Mouse (Mus musculus) mouse embryonic stem cell (cell line): ENCODE measurements around the gene Itga4.

Experiments used
- in situ Hi-C, 2 experiments: fragments of 300-500 bp; cut with MboI; formaldehyde crosslinking; loops; 1 replicate in 1 of 2; 3 replicates in 1 of 2; pipeline ENCODE4 v1.14.3; 2019 to 2020; ENCODE audit warnings: low sequenced_read_pairs in 2 of 2, low pct_unique_long_range_greater_than_20kb in 1 of 2, mixed read lengths in 1 of 2; ENCODE audit not compliant: unreplicated experiment in 1 of 2

Gene Itga4

DNA sequence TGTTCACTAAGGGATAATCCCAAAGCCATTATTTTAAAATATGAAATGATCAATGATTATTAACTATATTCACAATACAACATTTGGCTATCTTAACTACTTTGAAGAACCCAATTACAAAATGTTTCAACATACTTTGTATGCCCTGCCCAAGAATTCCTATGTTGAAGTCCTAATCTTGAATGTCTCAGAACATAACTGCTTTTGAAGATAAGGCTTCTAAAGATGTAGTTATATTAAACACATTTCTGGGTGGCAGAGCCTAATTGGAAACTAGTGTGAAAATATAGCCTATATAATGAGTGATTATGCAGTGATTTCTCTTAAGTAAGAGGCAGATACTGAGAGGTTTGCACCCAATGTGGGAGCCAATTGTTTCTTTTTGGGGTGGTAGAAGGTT is 79.4 kb downstream of the Itga4 start:
- in situ Hi-C loops, result no loop called here

DNA sequence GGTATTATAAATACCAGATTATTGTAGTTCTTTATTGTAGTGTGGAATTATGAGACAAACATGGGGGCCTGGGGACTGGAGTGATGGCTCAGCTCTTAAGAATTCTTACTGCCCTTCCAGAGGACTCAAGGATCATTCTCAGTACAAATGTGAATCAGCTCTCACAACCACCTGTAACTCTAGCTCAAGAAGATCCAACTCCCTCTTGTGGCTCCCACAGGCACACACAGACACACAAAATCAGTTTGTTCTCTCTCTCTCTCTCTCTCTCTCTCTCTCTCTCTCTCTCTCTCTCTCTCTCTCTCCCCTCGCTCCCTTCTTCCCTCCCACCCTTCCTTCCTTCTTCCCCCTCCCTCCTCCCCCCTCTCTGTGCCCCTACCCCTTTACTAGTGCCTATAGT is 80.9 kb downstream of the Itga4 start:
- in situ Hi-C loops, result no loop called here

DNA sequence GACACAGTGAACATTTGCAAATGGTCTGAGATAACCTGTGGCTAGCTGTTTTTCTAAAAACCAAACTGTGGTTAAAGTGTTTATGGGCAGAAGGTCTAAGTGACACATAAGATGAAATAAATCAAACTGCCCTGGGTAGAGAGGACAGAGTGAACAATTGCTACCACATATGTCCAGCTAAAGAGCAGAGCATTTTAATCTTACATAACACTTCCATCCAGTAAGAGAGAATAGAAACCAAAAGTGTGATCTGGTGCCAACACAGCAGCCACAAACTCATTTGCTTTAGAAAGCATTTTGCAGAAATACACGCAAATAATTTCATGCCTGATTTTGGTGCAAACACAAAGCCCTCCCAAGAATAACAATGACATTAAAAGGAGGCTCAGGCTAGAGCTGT is 83.8 kb downstream of the Itga4 start:
- in situ Hi-C loops, result no loop called here

DNA sequence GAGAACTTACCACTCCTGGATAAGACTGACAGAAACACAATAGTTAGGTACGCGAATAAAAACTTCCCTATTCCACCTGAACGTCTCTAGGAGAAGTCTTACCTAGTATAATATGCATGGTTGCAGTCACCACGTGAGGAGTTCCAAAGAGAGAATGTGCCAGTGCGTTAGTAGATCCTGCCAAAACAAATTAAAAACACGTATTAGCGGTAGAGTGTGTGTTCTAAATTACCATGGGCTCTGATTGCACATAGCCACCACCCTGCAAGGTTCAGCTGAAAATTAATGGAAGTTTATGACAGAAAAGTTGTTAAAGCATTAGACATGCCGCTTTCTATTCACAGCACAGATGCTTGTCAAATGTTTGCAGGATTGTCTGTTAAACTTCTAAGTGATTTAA is 87.9 kb downstream of the Itga4 start:
- in situ Hi-C loops, result no loop called here

DNA sequence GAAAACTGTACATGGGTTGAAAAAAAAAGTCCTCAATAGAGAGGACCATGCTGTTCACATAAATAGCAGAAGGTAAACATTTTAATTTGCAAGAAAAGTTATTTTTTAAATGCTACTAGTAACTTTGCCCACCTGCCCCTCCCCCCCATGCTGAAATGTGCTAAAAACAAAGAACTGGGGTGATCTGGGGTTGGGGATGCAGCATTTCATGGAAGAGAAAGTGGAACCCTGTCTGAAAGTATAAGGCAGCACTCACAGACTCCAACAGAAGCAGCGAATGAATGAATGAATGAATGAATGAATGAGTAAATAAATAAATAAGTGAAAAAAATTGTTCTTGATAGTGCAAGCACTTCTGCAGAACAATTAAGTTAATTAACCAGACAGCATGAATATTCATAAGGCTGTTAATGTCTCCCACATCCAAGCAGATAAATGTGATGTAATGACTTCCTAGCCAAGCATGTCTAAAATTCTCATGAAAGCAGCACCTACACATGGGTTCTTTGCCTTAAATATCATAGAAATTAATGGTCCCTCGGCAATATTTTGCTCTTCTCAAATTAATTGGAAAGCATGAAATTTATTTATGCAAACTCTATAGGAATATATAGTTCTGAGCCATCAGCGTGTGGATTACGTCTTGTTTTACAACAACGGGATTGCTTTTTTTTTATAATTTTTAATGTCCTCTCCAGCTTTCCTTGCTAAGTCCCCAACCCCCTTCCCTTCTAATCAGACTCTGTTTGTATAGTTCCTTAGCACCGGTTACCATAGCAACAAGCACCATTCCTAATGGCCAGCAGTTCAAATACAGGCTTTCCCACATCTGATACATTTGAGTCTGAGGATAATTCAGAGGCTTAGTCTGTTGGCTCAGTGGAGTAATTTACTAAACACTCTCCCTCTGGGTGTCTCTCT is 96.2 kb downstream of the Itga4 start:
- in situ Hi-C loops, result loop anchor here in 1 of 2 experiments (25.0 kb wide), 1 partner anchor 411 kb away; no protein-coding TSS in a partner anchor

DNA sequence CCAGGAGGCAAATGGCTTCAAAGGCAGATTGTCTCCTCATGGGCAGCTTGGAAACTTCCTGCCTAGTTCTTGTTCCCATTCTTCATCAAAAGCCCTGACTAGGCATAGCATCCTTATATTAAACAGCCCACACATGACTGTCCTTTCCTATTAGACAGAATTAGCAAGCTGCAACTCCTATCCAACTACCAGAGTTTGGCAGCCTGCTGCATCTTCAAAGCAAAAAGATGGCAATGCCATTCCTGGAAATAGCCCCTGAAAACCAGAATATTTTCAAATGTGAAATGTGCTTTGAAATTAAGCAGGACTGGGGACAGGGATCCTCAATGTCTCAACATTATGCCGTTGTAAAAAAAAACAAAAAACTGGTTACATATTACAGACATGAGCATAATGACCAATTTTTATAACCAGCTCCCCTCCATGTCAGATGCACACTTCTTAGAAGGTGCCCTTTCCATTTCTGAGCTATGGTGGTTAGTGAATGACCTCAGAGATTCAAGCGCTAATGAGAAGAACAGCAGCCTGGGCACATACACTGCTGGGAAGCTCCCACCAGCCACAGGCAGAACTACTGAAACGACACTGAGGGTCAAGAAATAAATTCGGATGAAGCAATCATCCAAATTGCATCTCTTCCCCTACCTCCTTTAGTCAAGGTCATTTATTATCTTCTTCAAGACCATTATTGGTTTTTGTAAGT is 97.0 kb downstream of the Itga4 start:
- in situ Hi-C loops, result loop anchor here in 1 of 2 experiments (25.0 kb wide), 1 partner anchor 410 kb away; no protein-coding TSS in a partner anchor

DNA sequence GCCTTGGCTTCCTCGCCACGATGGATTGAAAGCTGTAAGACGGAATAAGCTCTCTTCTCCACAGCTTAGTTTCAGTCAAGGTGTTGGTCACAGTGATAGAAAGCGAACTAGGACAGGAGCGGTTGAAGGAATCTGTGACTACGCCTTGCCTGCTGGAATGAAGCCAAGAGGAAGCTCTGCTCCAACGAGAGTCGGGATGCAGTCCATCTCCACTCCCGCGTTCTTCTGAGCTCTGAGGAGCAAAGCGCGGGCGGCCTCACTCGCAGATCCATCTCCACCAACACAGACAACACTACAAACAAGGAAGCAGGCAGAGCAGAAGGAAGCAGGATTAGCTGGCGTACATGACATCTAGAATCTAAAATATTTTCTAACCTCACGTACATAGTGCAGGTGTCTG is 99.5 kb downstream of the Itga4 start:
- in situ Hi-C loops, result loop anchor here in 1 of 2 experiments (25.0 kb wide), 1 partner anchor 408 kb away; no protein-coding TSS in a partner anchor

DNA sequence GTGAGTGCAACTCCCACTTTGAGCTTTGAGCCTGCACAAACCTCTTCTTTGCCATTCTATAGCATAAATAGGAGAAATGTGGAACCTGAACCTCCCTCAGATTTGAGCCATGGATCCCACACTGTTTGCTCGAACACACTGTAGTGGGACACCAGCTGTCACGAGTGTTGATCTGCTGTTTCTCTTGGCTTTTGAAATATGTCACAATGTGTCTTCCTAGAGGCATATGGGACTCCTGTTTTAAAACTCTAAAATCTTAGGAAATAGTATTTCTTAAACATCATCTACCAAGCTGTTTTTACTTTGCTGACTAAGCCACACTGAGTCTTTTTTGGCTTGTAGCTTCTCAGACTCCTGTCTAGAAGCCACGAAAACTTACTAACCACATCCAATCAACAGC is 102.6 kb downstream of the Itga4 start:
- in situ Hi-C loops, result loop anchor here in 1 of 2 experiments (25.0 kb wide), 1 partner anchor 404 kb away; no protein-coding TSS in a partner anchor

DNA sequence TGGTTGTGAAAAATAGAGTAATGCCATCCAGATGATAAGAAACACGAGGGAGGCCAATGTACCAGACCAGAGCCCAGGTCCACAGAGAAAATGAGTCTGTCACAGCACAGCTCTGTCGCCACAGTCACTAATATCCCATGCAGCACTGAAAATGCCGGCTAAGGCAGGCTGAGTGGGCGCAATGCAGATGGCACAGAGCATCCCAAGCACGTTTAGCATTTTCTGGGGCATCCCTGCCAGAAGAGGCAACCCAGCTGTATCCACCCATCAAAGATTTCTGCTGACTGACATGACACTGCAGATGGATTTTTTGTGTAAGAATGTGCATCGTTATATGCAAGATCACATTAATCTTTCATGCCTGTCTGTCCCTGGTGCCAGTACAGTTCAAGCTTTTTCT is 106.8 kb downstream of the Itga4 start:
- in situ Hi-C loops, result loop anchor here in 1 of 2 experiments (25.0 kb wide), 1 partner anchor 400 kb away; no protein-coding TSS in a partner anchor

DNA sequence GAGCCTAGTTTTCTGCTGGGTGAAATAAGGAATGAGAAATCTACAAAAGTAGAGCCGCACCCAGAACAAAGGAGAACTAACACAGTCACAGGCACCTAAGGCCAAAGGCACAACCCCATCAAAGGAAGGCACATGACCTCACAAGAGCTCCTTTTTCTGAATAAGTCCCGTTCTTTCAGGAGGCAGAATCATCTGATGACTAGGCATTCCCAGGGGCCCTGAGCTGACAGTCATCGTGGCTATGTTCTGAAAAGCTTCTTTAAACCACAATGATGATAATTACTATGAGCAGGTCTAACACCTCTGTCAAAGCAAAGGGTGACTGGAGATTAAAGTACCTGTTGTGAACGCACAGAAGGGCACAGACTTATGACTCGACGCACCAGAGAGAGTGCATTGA is 108.7 kb downstream of the Itga4 start:
- in situ Hi-C loops, result loop anchor here in 1 of 2 experiments (25.0 kb wide), 1 partner anchor 398 kb away; no protein-coding TSS in a partner anchor

DNA sequence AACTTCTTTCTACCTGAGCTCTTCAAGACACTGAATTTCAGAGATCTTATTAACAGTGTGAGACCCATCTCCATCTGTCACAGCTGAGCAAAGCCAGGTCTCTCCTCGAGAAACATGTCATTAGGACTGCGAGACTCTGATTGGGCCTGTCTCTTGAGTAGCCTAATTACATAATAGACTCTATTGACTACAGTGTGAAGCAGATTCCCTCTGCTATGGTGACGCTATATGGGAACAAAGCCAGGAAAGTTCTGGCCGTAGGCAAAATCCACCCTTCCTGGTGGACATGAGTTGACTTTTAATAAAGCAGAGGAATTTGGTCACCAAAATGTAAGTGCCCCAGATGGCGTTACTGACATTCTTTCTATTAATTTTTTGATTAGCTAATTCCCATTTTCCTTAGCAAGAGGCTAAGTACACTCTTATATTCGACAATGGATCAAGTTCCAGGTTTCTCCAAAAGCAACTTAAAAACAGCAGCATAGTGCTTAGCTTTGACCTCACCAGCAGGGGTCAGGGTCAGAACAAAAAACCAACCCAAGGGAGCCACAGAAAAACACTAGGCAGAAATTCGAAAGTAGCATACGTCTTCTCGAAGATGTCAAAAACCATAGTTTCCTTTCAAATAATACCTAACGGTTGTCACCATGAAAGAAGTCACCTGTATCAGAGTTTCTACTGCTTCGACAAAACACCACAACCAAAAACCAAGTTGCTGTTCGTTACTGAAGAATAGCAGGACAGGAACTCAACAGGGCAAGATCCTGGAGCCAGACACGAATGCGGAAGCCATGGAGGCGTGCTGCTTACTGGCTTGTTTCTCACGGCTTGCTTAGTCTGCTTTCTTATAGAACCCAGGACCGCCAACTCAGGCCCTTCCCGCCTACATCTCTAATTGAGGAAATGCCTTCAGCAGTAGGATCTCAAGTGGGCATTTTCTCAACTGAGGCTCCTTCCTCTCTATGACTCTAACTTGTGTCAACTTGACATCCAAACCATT is 112.5 kb downstream of the Itga4 start:
- in situ Hi-C loops, result loop anchor here in 1 of 2 experiments (5.0 to 25.0 kb wide), 2 partner anchors 130 to 395 kb away; no protein-coding TSS in a partner anchor

DNA sequence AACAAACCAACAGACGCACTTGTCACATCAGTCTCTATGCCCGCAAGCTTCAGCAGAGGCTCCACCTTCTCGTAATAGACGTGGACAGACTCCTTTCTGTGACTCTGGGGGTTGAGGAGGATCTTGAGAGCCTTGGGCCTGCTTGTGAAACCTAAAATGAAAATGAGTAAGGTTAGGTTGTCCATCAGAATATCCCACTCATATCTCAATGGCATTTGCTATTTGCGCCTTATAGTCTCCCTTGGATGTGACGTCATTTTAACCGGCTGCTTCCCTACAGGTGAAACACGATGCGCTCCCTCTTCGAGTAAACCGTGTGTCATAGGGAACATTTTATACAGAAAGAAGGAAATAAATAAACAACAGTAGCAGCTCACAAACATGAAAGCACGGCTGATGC is 113.4 kb downstream of the Itga4 start:
- in situ Hi-C loops, result loop anchor here in 1 of 2 experiments (5.0 to 25.0 kb wide), 2 partner anchors 129 to 394 kb away; no protein-coding TSS in a partner anchor

DNA sequence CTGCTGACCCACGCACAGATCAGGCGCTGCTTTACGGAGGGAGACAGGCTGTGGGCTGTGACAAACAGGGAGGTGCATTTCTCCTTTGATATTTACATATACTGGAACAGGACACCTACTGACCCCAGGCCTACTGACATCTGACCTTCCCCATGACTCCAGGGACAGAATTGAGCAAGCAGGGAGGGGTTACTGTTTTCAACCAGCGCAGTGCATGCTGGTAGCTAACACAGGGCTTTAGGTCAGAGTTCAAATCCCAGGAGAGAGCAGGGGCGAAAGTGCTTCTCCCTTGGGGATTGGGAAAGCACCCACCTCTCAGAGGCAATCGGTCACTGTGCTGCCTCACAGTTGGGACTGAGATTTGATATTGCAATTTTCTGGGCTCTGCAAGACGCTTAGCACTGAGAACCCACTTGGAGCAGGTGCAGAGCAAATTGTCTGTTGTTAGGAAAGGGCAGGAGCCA is 113.9 kb downstream of the Itga4 start:
- in situ Hi-C loops, result loop anchor here in 1 of 2 experiments (5.0 to 25.0 kb wide), 2 partner anchors 128 to 393 kb away; no protein-coding TSS in a partner anchor

DNA sequence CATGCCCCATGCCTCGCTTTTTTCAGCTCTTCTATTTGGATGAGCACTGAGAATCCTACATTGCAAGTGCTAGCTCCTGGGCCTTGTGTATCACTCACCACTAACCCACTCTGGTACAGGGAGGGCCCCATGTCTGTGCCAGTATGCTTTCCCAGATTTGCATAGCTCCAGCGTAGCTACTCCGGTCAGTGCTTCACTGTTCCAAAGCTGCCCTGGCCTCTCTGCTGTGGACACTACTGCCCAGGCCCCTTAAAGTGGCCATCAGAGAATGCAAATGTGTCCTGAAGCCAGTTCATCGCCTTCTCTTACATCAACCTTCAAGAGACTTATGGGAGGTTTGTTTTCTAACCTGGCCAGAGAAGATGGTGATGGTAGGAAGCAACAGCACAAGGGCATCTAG is 114.7 kb downstream of the Itga4 start:
- in situ Hi-C loops, result loop anchor here (5.0 to 25.0 kb wide), 2 partner anchors 127 to 392 kb away; no protein-coding TSS in a partner anchor

DNA sequence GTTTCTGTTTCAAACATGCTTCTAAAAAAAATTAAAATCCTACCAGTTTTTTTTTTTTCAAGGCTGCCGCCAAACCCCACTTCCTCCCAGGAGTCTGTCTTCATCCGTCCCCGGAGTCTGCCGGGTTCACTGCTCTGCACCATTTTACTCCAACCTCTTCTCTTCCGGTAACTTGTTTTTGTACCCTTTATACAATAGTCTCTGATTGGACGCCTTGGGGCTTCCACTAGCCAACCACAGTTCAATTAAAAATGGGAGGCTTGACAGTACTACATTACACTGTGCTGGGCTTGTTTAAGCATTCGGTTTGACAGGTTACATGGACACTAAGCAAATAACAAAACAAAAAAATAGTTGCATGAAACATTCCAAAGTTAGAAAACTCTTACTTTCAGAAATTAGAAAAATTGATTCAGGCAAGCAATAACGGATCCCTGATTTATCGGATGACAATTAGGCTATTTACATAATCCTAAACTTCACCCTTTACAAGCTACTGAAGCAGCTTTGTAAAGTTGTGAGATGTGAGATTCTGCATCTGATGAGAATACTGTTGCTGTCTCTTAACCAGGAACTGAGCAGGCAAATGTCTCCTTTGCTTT is 115.6 kb downstream of the Itga4 start:
- in situ Hi-C loops, result loop anchor here (5.0 to 25.0 kb wide), 2 partner anchors 126 to 391 kb away; no protein-coding TSS in a partner anchor

DNA sequence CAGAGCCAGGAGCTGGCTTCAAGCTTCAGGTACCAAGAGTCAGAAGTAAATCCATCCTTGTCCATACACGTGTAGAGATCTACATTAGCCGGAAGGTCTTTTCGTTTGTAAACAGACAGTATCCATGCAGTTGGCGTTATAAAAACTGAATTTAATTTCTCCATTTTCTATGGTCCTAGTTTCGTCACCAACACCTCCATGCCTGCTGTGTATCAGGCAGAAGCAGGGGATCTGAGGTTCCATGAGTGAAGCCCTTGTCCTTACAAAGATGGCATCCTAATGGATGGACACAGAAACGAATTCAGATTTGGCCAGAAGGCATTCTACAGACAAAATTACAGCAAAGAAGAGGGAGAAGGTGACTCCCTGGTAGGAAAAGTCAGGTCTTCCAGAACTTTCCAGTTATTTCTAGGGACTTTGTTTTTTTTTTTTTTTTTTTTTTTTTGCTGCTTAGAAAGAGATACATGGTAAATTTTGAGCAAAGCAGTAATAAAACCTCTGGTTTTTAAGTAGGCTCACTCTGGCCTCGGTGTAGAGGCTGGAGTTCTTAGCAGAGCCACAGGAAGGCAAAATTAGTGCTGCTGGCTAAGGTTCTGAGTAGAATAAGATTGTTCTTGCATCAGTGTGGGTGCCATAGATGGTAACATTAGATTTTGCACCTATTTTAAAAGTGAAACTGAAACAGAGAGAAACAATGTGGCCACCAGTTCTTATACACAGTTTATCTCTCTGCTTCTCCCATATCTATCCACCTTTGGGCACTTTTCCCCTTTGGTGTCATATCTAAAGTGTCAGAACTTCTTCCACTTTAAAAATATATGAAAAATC is 116.3 kb downstream of the Itga4 start:
- in situ Hi-C loops, result loop anchor here (5.0 to 25.0 kb wide), 2 partner anchors 126 to 391 kb away; no protein-coding TSS in a partner anchor
